Mouse (Mus musculus): ENCODE measurements around the gene Trpv5. TPM values are rescaled to one million over a fixed set of nuclear protein-coding genes. Genes with fewer than 3 reads are reported as not detected.

Trpv5 gene
- total RNA-seq, 1 experiment from 2014 or later: not detected

DNA sequence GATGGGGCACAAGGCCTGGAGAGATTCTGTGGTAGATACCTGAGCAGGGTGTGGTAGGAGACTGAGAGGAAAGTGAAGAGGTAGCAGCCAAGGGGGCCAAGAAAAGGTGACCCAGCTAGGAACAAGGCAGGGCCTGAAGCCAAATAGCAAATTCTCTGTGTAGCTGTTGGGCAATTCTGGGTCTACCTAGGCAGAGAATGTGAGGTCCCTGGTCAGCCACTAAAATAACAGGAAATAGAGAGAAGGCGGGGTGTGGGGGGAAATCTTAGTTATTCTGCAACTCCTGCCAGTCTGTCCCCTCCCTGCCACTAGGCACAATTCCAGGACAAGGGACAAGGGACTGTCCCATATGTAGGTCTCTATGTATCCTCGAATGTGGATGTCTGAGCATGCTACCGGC lies 37.3 kb downstream of the Trpv5 start:
- ATAC-seq (ENCODE audit: extremely low read depth, insufficient number of reproducible peaks, low FRiP score, poor library complexity, severe bottlenecking): no peak

- no peak for ATAC-seq (ENCODE audit: extremely low read depth, insufficient number of reproducible peaks, low FRiP score, poor library complexity, severe bottlenecking)
These were observed 37.8 kb downstream of the Trpv5 start for GRCm38 (mm10) chr6:41642765-41643164.

DNA sequence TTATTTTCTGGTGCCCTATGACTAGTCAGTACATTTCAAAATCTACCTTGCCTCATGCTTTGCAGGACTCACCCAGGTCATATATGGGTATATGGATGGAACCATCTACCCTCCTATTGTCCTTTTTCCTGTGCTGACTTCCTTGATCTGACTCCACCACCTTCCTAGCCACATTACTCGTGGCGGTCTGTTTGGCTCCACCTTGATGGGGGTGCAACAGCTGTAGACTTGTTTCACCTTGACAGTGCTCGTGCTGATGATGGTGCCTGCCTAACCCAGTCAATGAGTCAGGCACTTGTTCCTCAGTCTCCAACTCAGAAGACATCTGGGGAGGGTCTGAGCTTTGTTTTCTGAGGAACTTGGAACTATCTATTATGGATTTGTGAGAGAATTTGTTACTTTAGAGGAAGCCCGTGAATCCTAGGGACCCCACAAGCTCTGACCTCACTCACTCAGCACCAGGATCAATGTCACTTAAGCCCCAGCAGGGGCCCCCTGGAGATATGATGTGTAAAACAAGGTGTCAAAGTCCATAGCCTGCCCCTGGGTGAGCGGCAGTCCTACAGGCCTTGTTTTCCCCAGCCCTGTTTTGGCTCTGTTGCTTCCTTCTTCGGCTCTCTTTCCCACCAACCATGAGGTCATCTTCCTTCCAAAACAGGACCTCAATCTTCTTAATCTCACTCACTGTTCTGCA lies 39.2 kb downstream of the Trpv5 start:
- no peak for ATAC-seq (ENCODE audit: extremely low read depth, insufficient number of reproducible peaks, low FRiP score, poor library complexity, severe bottlenecking)

DNA sequence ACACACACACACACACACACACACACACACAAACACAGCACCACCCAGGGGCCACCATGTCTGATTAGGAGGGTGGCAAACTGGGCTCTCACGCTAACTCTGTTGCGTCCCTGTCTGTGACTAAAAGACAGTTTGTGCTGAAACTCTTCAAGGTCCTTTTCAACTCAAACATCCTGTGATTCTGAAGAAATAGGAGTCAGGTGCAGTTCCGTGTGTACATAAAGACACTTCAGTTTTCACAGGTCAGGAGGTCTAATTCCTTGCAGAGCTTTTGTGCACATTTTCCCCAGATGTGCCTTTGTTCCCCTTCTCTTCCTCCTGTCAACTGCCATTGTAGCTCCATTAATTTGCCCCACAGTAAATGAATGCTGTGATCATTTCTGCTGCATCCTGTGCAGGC lies 40.1 kb downstream of the Trpv5 start:
- ATAC-seq (ENCODE audit: extremely low read depth, insufficient number of reproducible peaks, low FRiP score, poor library complexity, severe bottlenecking): no peak

DNA sequence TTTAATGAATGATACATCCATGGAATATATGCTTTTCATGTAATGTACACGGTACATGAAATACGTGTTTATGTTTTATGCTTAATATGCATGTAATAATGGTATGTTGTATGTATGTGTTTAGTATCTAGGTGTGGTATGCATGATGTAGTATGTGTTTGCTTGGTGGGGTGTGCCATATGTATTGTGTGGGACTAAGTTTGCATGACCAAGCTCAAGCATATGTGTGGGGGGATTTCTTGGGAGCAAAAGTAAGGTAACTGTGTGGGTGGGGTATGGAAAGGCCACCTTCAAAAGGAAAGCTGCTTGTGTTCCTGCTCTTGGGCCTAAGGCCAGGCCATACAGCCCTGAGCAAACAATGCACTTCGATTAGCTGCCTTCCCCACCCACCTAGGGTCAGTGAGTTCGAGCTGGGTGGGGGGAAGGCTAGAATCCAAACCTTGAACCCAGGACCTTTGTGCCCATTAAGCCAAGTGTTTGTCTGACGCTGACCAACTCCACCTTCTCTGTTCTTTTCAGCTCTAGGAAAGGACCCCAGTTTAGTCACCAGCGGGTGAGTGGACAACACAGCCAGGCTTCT lies 42.6 kb downstream of the Trpv5 start:
- ATAC-seq (ENCODE audit: extremely low read depth, insufficient number of reproducible peaks, low FRiP score, poor library complexity, severe bottlenecking): no peak

DNA sequence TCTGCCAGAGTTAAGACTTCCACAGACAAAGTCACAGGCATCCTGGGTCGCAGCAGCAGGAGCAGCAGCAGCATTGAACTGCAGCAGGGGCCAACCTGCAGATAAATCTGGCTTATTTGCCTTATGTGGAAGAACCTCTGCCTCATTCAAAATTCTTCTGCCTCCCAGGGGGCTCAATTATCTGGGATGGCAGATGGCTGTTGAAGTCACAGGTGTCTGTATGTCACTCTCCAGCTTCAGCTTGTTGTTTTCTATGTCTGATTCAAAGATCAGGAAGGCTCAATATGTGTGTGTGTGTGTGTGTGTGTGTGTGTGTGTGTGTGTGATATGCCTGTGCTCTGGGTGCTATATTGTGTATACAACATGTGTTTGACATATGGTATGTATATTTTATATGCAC lies 43.2 kb downstream of the Trpv5 start:
- no peak for ATAC-seq (ENCODE audit: extremely low read depth, insufficient number of reproducible peaks, low FRiP score, poor library complexity, severe bottlenecking)

- ATAC-seq (ENCODE audit: extremely low read depth, insufficient number of reproducible peaks, low FRiP score, poor library complexity, severe bottlenecking): no peak
These were observed 44.4 kb downstream of the Trpv5 start, which contains the start of gene Trpv6 for GRCm38 (mm10) chr6:41636178-41636577. Gene Trpv6 (minus strand): TSS chr6:41636405.

GRCm38 (mm10) chr6:41635211-41635610 lies 45.4 kb downstream of the Trpv5 start:
- ATAC-seq (ENCODE audit: extremely low read depth, insufficient number of reproducible peaks, low FRiP score, poor library complexity, severe bottlenecking): no peak

DNA sequence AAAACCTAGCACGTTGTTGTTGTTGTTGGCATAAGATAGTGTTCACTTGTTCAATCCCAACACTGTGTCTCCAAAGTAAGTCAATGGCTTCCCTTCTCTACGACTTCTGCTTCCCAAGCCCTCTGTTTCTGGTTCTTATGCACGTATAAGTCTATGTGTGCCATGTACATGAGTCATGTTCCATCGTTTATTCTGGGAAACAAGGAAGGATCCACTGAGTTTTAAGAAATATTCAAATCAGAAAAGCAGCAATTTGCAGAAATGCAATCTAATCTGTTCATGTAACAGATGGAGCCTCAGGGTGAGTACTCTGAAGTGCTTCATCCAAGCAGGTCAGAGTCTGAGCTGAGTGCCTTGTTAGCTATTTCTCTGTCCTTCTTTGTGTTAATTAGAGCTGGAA lies 49.0 kb downstream of the Trpv5 start:
- no peak for ATAC-seq (ENCODE audit: extremely low read depth, insufficient number of reproducible peaks, low FRiP score, poor library complexity, severe bottlenecking)

GRCm38 (mm10) chr6:41630791-41631190 lies 49.8 kb downstream of the Trpv5 start:
- no peak for ATAC-seq (ENCODE audit: extremely low read depth, insufficient number of reproducible peaks, low FRiP score, poor library complexity, severe bottlenecking)

GRCm38 (mm10) chr6:41628180-41628579 lies 52.4 kb downstream of the Trpv5 start:
- no peak for ATAC-seq (ENCODE audit: extremely low read depth, insufficient number of reproducible peaks, low FRiP score, poor library complexity, severe bottlenecking)

- ATAC-seq (ENCODE audit: extremely low read depth, insufficient number of reproducible peaks, low FRiP score, poor library complexity, severe bottlenecking): 0 out of 2 replicates have a peak, but pooled peaks have one; percentile 27
These were observed 57.9 kb downstream of the Trpv5 start for GRCm38 (mm10) chr6:41622661-41623060.

- ATAC-seq (ENCODE audit: extremely low read depth, insufficient number of reproducible peaks, low FRiP score, poor library complexity, severe bottlenecking): no peak
These were observed 59.2 kb downstream of the Trpv5 start for GRCm38 (mm10) chr6:41621241-41621990.

- ATAC-seq (ENCODE audit: extremely low read depth, insufficient number of reproducible peaks, low FRiP score, poor library complexity, severe bottlenecking): no peak
These were observed 60.3 kb downstream of the Trpv5 start for GRCm38 (mm10) chr6:41620173-41620798.

- ATAC-seq (ENCODE audit: extremely low read depth, insufficient number of reproducible peaks, low FRiP score, poor library complexity, severe bottlenecking): no peak
These were observed 72.9 kb downstream of the Trpv5 start for GRCm38 (mm10) chr6:41607637-41608036.

- ATAC-seq (ENCODE audit: extremely low read depth, insufficient number of reproducible peaks, low FRiP score, poor library complexity, severe bottlenecking): no peak
These were observed 74.4 kb downstream of the Trpv5 start for GRCm38 (mm10) chr6:41606214-41606613.

- no peak for ATAC-seq (ENCODE audit: extremely low read depth, insufficient number of reproducible peaks, low FRiP score, poor library complexity, severe bottlenecking)
These were observed 74.8 kb downstream of the Trpv5 start for GRCm38 (mm10) chr6:41605794-41606104.

DNA sequence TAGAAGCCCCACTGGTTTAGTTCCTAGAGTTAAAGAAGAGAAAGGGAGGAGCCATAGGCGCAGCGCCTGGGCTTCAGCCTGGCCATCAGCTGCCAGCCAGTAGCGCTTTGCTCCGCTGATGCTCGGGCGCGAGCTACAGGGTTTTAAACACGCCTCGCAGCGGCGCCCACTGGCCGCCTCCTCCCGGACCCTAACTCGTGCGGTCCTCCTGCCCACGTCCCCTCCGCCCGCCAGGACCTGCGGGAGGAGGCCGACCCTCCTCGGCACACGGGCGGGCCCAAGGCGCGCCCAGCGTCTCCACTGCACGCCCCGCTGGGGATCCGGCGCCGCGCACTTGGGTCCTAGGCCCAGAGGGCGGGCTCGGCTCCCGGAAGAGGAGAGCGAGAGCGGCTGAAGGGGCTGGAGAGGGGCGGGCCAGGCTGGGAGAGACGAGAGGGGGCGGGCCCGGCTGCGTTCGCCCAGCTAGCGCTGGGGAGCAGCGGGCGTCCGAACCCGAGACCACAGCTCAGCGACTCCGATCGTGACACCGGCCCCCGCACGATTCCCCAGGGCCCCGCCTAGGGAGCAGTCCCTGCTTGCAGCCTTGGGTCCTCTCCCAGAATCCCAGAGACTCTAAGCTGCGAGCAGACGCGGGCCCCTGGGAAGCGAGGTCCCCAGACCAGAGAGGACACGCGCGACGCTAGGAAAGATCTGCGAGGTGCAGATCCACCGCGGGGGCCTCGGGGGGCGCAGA lies 75.3 kb downstream of the Trpv5 start, which contains the start of gene Ephb6:
Ephb6 (plus strand) TSS at position 422 of the 733 bp plus-strand sequence.
- peak; percentile 40; the same call in 1 of the 2 replicates for ATAC-seq (ENCODE audit: extremely low read depth, insufficient number of reproducible peaks, low FRiP score, poor library complexity, severe bottlenecking)
